Mouse (Mus musculus) C2C12 (cell line): ENCODE data around the gene Tmc2.

Experiments used
- CTCF ChIP-seq: IDR thresholded peaks from one replicate; pipeline ENCODE4 v1.5.1; 2011; ENCODE audit not compliant: control insufficient read depth, insufficient read depth, insufficient read length
- MYOG ChIP-seq: IDR thresholded peaks from one replicate; pipeline ENCODE4 v1.6.1; 2011; ENCODE audit not compliant: control insufficient read depth, insufficient read length; ENCODE audit errors: extremely low read depth

DNA sequence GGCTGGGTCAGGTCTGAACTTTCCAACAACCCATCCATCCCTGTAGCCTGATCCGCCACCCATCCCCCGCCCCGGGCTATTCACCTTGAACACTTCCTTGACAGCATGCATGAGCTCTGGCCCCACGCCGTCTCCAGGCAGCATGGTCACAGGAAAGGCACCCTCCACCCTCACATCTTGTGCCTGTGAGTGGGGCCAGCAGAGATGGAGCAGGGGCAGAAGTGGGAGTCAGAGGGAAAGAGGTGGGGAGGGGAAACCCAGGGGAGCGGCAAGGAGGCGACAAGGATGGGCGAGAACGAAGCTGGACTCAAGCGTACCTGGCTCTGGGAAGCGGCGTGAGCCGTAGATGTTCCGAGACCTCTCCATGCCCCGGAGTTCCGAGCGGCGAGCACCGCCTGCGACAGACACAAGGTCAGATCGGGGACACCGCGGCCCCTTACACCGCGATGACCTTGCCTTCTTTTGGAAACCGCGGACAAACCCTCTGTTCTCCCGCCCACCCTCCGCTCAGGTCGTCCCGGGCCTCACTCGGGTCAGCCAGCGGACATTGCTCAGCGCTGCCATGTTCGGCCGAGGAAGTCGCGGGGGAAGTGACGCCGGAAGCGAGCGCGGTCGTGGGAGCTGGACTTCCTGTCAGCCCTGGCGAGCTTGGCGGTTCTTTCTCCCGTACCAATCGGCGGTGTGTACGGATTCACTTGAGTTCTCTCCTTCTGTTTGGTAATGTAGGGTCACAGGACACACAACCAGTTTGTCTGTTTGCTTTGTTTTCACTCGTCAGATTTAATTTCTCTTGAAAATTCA lies 89.1 kb downstream of the Tmc2 start, which contains the start of gene Idh3b:
- TF ChIP-seq MYOG: no peak
- no peak for TF ChIP-seq CTCF
